Mouse (Mus musculus) MN1 (cell line): ENCODE results near the gene Rab42.

Experiments
- DNase-seq: peaks from one replicate; pipeline ENCODE4 v3.0.0-alpha.2; 2016; ENCODE audit warnings: low spot score

Gene Rab42

GRCm38 (mm10) chr4:132273166-132273565 is 30.0 kb downstream of the Rab42 start:
- DNase-seq: peak; percentile 32

GRCm38 (mm10) chr4:132269740-132270560 is 33.2 kb downstream of the Rab42 start:
- peak; percentile 98 for DNase-seq

GRCm38 (mm10) chr4:132268871-132269739 is 34.1 kb downstream of the Rab42 start:
- peak; percentile 71 for DNase-seq

GRCm38 (mm10) chr4:132266835-132267349 is 36.3 kb downstream of the Rab42 start:
- no peak for DNase-seq

GRCm38 (mm10) chr4:132263313-132263712 is 39.9 kb downstream of the Rab42 start:
- DNase-seq: no peak

- DNase-seq: no peak
Observed at GRCm38 (mm10) chr4:132262358-132262616, 40.9 kb downstream of the Rab42 start.

- peak; percentile 87 for DNase-seq
Observed at GRCm38 (mm10) chr4:132261514-132262357, 41.4 kb downstream of the Rab42 start, which contains the start of gene Gmeb1. Gene Gmeb1 (minus strand): TSS chr4:132261602.

GRCm38 (mm10) chr4:132260404-132261379 is 42.5 kb downstream of the Rab42 start:
- DNase-seq: peak; percentile 76

GRCm38 (mm10) chr4:132259248-132259647 is 43.9 kb downstream of the Rab42 start:
- no peak for DNase-seq

- DNase-seq: no peak
Observed at GRCm38 (mm10) chr4:132256384-132256783, 46.8 kb downstream of the Rab42 start.

GRCm38 (mm10) chr4:132254986-132255385 is 48.2 kb downstream of the Rab42 start:
- no peak for DNase-seq

- no peak for DNase-seq
Observed at GRCm38 (mm10) chr4:132253622-132254021, 49.6 kb downstream of the Rab42 start.

GRCm38 (mm10) chr4:132253128-132253527 is 50.1 kb downstream of the Rab42 start:
- DNase-seq: no peak
